8 mouse cellular contexts compared by ENCODE assay signal in the genomic region with DNA sequence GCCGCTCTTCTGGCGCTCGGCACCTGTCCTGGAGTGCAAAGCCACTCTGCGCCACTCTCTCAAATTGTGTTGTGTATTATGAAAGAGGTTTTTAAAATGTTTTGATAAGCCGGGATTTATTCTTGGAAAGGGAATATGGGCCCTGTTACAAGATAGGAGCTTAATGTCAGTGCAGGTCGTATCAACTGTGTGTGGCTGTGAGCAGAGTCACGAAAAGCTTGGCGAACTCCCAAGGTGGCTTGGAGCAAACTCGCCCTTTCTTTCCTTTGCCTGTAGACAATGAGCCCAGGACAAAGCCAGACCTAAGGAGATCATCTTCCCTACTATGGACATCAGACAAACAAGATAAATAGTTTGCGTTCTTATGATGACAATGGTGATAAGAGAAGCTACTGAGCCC.
DNase-seq lines count a peak whose midpoint lies in the region; ATAC-seq and TF ChIP-seq lines count a peak whose summit lies in the region.

No protein-coding gene starts in this region.

- H3K36me3 ChIP-seq in hindbrain, postnatal 0 days (ENCODE audit: insufficient read depth, low read length): no peaks in the 10 kb centered on the region
- no peaks in the 10 kb centered on the region for H3K36me3 ChIP-seq in hindbrain, embryonic 16.5 days (ENCODE audit: control insufficient read depth, insufficient read depth, low read length)
- no peaks in the 10 kb centered on the region for H3K36me3 ChIP-seq in heart, embryonic 12.5 days
- H3K36me3 ChIP-seq in lung, embryonic 16.5 days (ENCODE audit: control insufficient read depth, insufficient read depth, low read length): no peaks in the 10 kb centered on the region

- no peak overlapping the region for H3K9ac ChIP-seq in hindbrain, postnatal 0 days (replicated peaks; ENCODE audit: low read length)
- H3K9ac ChIP-seq in hindbrain, embryonic 16.5 days (ENCODE audit: low read depth, low read length): no peak overlapping the region
- no peak overlapping the region for H3K9ac ChIP-seq in heart, embryonic 12.5 days
- peak overlapping the region; percentile 28; the same call in 1 of the 2 replicates for H3K9ac ChIP-seq in lung, embryonic 16.5 days (ENCODE audit: low read length)

- H3K4me3 ChIP-seq in hindbrain, postnatal 0 days (ENCODE audit: low read length): no peak overlapping the region
- no peak overlapping the region for H3K4me3 ChIP-seq in hindbrain, embryonic 16.5 days (ENCODE audit: low read length)
- H3K4me3 ChIP-seq in brown adipose tissue, adult 24 weeks (ENCODE audit: insufficient read depth, low read depth, low read length): no peak overlapping the region
- H3K4me3 ChIP-seq in heart, embryonic 12.5 days: peak overlapping the region; percentile 19
- no peak overlapping the region for H3K4me3 ChIP-seq in lung, embryonic 16.5 days (ENCODE audit: low read length)

- 0 out of 2 replicates have a peak overlapping the region, but pooled peaks have one; percentile 35 for H3K4me2 ChIP-seq in hindbrain, postnatal 0 days (ENCODE audit: low read depth, low read length)
- H3K4me2 ChIP-seq in hindbrain, embryonic 16.5 days (ENCODE audit: low read length): no peak overlapping the region
- H3K4me2 ChIP-seq in heart, embryonic 12.5 days: peak overlapping the region; percentile 56
- H3K4me2 ChIP-seq in lung, embryonic 16.5 days (ENCODE audit: low read depth, low read length): peak overlapping the region; percentile 42; the same call in 1 of the 2 replicates

- peak overlapping the region; percentile 66; the same call in 1 of the 2 replicates for H3K27ac ChIP-seq in hindbrain, postnatal 0 days
- no peak overlapping the region for H3K27ac ChIP-seq in hindbrain, embryonic 16.5 days (ENCODE audit: low read depth, low read length)
- H3K27ac ChIP-seq in brown adipose tissue, adult 24 weeks (replicated peaks; ENCODE audit: low read depth, low read length): peak overlapping the region; percentile 99
- H3K27ac ChIP-seq in heart, embryonic 12.5 days (ENCODE audit: poor library complexity, severe bottlenecking): peak overlapping the region; percentile 55
- peak overlapping the region; percentile 92 for H3K27ac ChIP-seq in lung, embryonic 16.5 days (ENCODE audit: low read length)

- peaks cover 9% of the 10 kb centered on the region; the same call in 1 of the 2 replicates for H3K4me1 ChIP-seq in hindbrain, postnatal 0 days (ENCODE audit: insufficient read depth, low read length)
- peaks cover 7% of the 10 kb centered on the region for H3K4me1 ChIP-seq in hindbrain, embryonic 16.5 days (ENCODE audit: control insufficient read depth, insufficient read depth, low read depth, low read length)
- peaks cover 23% of the 10 kb centered on the region; the same call in 1 of the 2 replicates for H3K4me1 ChIP-seq in brown adipose tissue, adult 24 weeks (ENCODE audit: control insufficient read depth, insufficient read depth, insufficient read length, low read length)
- H3K4me1 ChIP-seq in heart, embryonic 12.5 days (replicated peaks): peaks cover 30% of the 10 kb centered on the region
- H3K4me1 ChIP-seq in lung, embryonic 16.5 days (replicated peaks; ENCODE audit: control insufficient read depth, insufficient read depth, low read length): peaks cover 28% of the 10 kb centered on the region

- H3K27me3 ChIP-seq in hindbrain, postnatal 0 days (ENCODE audit: insufficient read depth, low read length): no peaks in the 10 kb centered on the region
- no peaks in the 10 kb centered on the region for H3K27me3 ChIP-seq in hindbrain, embryonic 16.5 days (replicated peaks; ENCODE audit: control insufficient read depth, insufficient read depth, low read length)
- no peaks in the 10 kb centered on the region for H3K27me3 ChIP-seq in heart, embryonic 12.5 days (replicated peaks)
- no peaks in the 10 kb centered on the region for H3K27me3 ChIP-seq in lung, embryonic 16.5 days (ENCODE audit: control insufficient read depth, insufficient read depth, low read depth, low read length)

- 56% methylated on average over 10 of the region's 10 CpGs for WGBS in hindbrain, postnatal 0 days
- 68% methylated on average over 10 of the region's 10 CpGs for WGBS in hindbrain, embryonic 16.5 days
- WGBS in heart, embryonic 12.5 days: 27% methylated on average over 10 of the region's 10 CpGs
- WGBS in lung, embryonic 16.5 days: 18% methylated on average over 10 of the region's 10 CpGs

- peak; percentile 29 for DNase-seq in hindbrain, postnatal 0 days (ENCODE audit: low spot score)
- no peak for DNase-seq in gastrocnemius, postnatal 25 days
- no peak for DNase-seq in adrenal gland, adult (ENCODE audit: inconsistent age in 2 of 2, low spot score in 1 of 2)

- TF ChIP-seq CTCF in hindbrain, postnatal 0 days (IDR thresholded peaks at IDR 0.05; ENCODE audit: low read depth): no peak

- H3K9me3 ChIP-seq in hindbrain, postnatal 0 days (ENCODE audit: low read length): no peaks in the 10 kb centered on the region
- H3K9me3 ChIP-seq in hindbrain, embryonic 16.5 days (ENCODE audit: control insufficient read depth, low read length): no peaks in the 10 kb centered on the region
- H3K9me3 ChIP-seq in heart, embryonic 12.5 days (replicated peaks): no peaks in the 10 kb centered on the region; the same call in 1 of the 2 replicates
- no peaks in the 10 kb centered on the region for H3K9me3 ChIP-seq in lung, embryonic 16.5 days (ENCODE audit: control insufficient read depth, low read length)

- no peak for ATAC-seq in hindbrain, postnatal 0 days
- no peak for ATAC-seq in hindbrain, embryonic 16.5 days
- no peak for ATAC-seq in heart, embryonic 12.5 days (ENCODE audit: insufficient number of reproducible peaks, low FRiP score)
- peak; percentile 34 for ATAC-seq in lung, embryonic 16.5 days (ENCODE audit: low read depth)
- no peak for ATAC-seq in activated CD4-positive, CD25-positive, alpha-beta regulatory T cell, adult 4 months
